Mouse (Mus musculus): Measurements from ENCODE around the gene Slit3. TPM values are rescaled to one million over a fixed set of nuclear protein-coding genes. Genes with fewer than 3 reads are reported as not detected.

Slit3 gene
- polyA plus RNA-seq, 1 experiment from 2014 or later, result not detected

- 87% methylated on average over 5 of the region's 5 CpGs for WGBS (ENCODE audit: missing documents)
- H3K36me3 ChIP-seq (ENCODE audit: inconsistent target), result no peaks in the 10 kb centered on the region
- H3K4me3 ChIP-seq (ENCODE audit: inconsistent target), result no peak overlapping the region
- H3K79me2 ChIP-seq (ENCODE audit: inconsistent target), result no peaks in the 10 kb centered on the region
- H3K27ac ChIP-seq, result no peak overlapping the region
Measured at GRCm38 (mm10) chr11:35487966-35488365, 366.9 kb downstream of the Slit3 start.

DNA sequence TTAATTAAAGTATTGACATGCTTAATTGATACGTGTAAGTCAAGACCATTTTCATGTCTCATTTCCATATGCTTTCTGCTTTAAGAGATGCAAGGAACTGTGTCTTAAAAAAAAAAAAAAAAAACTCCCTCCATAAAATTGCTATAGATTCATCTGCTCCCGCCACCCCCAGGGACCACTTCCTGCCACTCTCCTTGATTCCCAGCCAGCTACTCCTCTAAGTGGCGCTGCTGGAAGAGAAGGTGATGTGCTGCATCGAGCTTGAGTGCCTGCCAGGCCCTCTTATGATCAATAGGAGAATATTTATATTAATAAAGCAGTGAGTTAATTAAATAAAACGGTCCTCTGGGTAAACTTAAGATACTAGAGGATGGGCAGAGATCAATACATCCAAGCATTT lies 370.7 kb downstream of the Slit3 start:
- no peak overlapping the region for H3K27ac ChIP-seq
- WGBS (ENCODE audit: missing documents), result 80% methylated on average over 5 of the region's 5 CpGs
- H3K79me2 ChIP-seq (ENCODE audit: inconsistent target), result no peaks in the 10 kb centered on the region
- H3K4me3 ChIP-seq (ENCODE audit: inconsistent target), result no peak overlapping the region
- H3K36me3 ChIP-seq (ENCODE audit: inconsistent target), result no peaks in the 10 kb centered on the region

DNA sequence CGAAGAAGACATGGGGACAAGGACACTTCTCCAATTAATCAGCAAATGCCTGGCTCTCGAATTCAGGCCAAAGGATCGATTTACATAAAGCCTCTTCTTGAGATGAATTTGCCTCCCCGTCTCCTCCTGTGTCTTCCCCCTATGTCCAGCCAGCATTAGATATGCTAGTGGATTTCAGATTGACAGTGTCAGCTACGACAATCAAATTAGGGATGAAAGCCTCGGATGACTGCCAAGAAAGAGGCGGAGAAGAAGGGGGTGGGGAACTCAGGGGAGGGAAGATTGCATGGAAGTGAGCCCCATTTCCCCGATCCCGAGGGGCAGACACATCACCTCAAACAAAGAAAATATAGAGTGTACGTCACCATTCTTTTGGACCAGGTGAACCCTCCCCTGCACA lies 375.9 kb downstream of the Slit3 start:
- Histone ChIP-seq H3K27ac (no peak overlapping the region), H3K36me3 (ENCODE audit: inconsistent target) (no peaks in the 10 kb centered on the region), H3K4me3 (ENCODE audit: inconsistent target) (no peak overlapping the region), H3K79me2 (ENCODE audit: inconsistent target) (no peaks in the 10 kb centered on the region)
- 94% methylated on average over 7 of the region's 10 CpGs for WGBS (ENCODE audit: missing documents)

- Histone ChIP-seq H3K36me3 (ENCODE audit: inconsistent target) (no peaks in the 10 kb centered on the region), H3K79me2 (ENCODE audit: inconsistent target) (no peaks in the 10 kb centered on the region), H3K27ac (no peak overlapping the region), H3K4me3 (ENCODE audit: inconsistent target) (no peak overlapping the region)
- 93% methylated on average over 8 of the region's 8 CpGs for WGBS (ENCODE audit: missing documents)
Measured at GRCm38 (mm10) chr11:35497961-35498360, 376.9 kb downstream of the Slit3 start.

DNA sequence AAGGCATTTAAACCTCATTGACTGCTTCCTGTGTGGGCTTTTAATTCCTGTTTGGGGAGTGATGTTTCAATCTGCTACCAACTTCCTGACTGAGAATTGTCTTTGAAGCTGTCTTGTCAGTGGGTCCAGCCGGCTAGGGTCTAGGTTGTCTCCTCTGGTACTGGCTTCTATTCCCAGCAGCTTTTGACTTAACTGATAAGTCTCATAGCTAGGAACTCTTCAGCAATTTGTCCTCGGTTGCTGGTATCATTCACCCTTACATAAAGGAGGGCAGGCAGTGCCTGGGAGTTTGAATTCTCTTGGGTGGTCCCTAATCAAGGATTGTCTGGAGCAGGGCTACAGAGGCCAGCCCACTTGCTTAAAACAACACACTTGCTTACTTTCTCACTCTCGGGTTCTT lies 381.1 kb downstream of the Slit3 start:
- 35% methylated on average over 3 of the region's 3 CpGs for WGBS (ENCODE audit: missing documents)
- no peaks in the 10 kb centered on the region for H3K36me3 ChIP-seq (ENCODE audit: inconsistent target)
- no peaks in the 10 kb centered on the region for H3K79me2 ChIP-seq (ENCODE audit: inconsistent target)
- no peak overlapping the region for H3K4me3 ChIP-seq (ENCODE audit: inconsistent target)
- no peak overlapping the region for H3K27ac ChIP-seq

DNA sequence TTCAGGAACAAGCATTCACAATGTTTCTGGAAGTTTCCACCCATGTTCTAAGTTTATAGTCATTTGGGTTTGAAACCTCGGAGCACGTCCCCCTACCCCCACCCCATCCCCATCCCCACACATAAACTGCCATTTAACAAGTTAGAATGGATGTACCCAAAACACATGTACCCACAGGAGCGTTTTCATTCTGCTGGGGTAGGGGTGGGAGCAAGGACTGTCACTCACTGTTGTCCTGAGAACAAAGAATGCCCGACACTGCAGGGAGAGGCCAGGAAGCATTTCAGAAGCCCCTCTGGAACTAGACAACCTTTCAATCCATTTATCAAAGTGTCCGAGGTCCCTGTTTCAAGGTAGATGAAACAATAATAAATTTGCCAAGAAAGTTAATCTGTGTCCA lies 383.0 kb downstream of the Slit3 start:
- H3K27ac ChIP-seq, result no peak overlapping the region
- H3K79me2 ChIP-seq (ENCODE audit: inconsistent target), result no peaks in the 10 kb centered on the region
- 90% methylated on average over 5 of the region's 5 CpGs for WGBS (ENCODE audit: missing documents)
- no peak overlapping the region for H3K4me3 ChIP-seq (ENCODE audit: inconsistent target)
- no peaks in the 10 kb centered on the region for H3K36me3 ChIP-seq (ENCODE audit: inconsistent target)

- WGBS (ENCODE audit: missing documents), result 66% methylated on average over 8 of the region's 8 CpGs
- H3K79me2 ChIP-seq (ENCODE audit: inconsistent target), result no peaks in the 10 kb centered on the region
- no peaks in the 10 kb centered on the region for H3K36me3 ChIP-seq (ENCODE audit: inconsistent target)
- no peak overlapping the region for H3K4me3 ChIP-seq (ENCODE audit: inconsistent target)
- H3K27ac ChIP-seq, result no peak overlapping the region
Measured at GRCm38 (mm10) chr11:35504916-35505315, 383.9 kb downstream of the Slit3 start.

- WGBS (ENCODE audit: missing documents), result 3% methylated on average over 4 of the region's 4 CpGs
- Histone ChIP-seq H3K79me2 (ENCODE audit: inconsistent target) (no peaks in the 10 kb centered on the region), H3K4me3 (ENCODE audit: inconsistent target) (no peak overlapping the region), H3K36me3 (ENCODE audit: inconsistent target) (no peaks in the 10 kb centered on the region), H3K27ac (no peak overlapping the region)
Measured at GRCm38 (mm10) chr11:35505316-35505715, 384.3 kb downstream of the Slit3 start.

DNA sequence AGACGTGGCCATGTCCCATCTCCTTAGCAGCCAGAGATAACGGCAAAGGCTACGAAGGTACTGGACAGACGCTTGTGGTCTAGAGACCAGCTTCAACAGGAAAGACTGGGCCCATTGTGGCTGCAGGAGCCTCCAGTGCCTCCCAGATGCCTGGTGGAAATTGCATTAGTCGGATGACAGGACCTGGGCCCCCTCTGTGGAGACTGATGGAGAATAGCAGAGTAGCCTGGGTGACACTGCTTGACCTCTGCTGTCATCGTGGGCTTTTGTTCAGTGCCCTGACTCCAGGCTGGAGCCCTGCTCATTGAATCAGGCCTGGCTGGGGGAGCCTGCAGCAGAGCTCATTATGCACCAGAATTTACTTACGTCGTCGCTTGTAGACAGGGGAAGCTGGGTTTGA lies 384.8 kb downstream of the Slit3 start:
- no peak overlapping the region for H3K27ac ChIP-seq
- no peak overlapping the region for H3K4me3 ChIP-seq (ENCODE audit: inconsistent target)
- no peaks in the 10 kb centered on the region for H3K79me2 ChIP-seq (ENCODE audit: inconsistent target)
- 12% methylated on average over 9 of the region's 9 CpGs for WGBS (ENCODE audit: missing documents)
- no peaks in the 10 kb centered on the region for H3K36me3 ChIP-seq (ENCODE audit: inconsistent target)

DNA sequence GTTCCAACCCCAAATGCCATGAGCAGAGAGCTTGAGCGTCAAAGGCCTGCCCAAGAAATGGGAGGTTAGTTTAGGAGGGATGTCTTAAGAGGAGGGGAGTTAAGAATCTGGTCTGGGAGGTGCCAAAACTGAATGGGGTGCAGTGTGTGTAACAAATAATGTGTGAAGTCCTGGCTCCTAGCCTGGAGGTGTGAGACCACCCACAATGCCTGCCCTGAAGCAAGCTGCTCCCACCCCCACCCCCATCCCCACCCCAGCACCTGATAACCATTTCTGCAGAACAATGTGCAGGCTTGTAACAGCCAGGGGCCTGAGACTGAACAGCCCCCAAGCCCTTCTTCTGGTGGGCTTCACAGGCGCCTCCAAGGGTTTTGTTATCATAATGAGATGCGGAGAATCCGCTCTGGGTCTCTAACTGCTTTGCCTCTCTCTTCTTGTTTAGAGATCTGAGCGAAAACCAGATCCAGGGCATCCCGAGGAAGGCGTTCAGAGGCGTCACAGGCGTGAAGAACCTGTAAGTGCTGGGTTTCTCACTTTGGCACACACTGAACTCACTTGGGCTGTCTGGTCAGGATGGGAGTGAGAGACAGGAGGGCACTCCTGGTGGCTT lies 386.9 kb downstream of the Slit3 start:
- Histone ChIP-seq H3K27ac (no peak overlapping the region), H3K4me3 (ENCODE audit: inconsistent target) (no peak overlapping the region), H3K36me3 (ENCODE audit: inconsistent target) (no peaks in the 10 kb centered on the region), H3K79me2 (ENCODE audit: inconsistent target) (no peaks in the 10 kb centered on the region)
- 91% methylated on average over 9 of the region's 9 CpGs for WGBS (ENCODE audit: missing documents)

- Histone ChIP-seq H3K79me2 (ENCODE audit: inconsistent target) (no peaks in the 10 kb centered on the region), H3K4me3 (ENCODE audit: inconsistent target) (no peak overlapping the region), H3K27ac (no peak overlapping the region), H3K36me3 (ENCODE audit: inconsistent target) (no peaks in the 10 kb centered on the region)
- 22% methylated on average over 4 of the region's 4 CpGs for WGBS (ENCODE audit: missing documents)
Measured at GRCm38 (mm10) chr11:35512686-35513085, 391.7 kb downstream of the Slit3 start.

DNA sequence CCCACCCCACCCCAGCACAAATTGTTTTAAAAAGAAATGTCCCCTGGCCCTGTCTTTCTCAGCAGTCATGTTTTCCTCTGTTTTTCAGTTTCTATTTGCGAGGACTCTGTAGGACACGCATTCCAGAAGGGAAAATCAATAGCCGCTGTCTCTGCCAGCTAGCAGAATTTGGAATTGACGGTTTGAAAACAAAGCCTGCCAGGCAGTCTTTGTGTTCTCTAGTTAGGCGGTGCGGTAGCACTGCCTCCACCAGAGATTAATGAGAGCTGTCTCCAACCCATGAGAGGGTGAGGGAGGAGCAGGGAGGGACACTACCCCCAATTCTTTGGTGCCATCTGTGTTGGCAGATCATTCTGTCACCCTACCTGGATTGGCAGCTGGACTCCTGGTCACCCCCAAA lies 392.3 kb downstream of the Slit3 start:
- no peaks in the 10 kb centered on the region for H3K79me2 ChIP-seq (ENCODE audit: inconsistent target)
- H3K36me3 ChIP-seq (ENCODE audit: inconsistent target), result no peaks in the 10 kb centered on the region
- no peak overlapping the region for H3K4me3 ChIP-seq (ENCODE audit: inconsistent target)
- H3K27ac ChIP-seq, result no peak overlapping the region
- WGBS (ENCODE audit: missing documents), result 95% methylated on average over 6 of the region's 6 CpGs

DNA sequence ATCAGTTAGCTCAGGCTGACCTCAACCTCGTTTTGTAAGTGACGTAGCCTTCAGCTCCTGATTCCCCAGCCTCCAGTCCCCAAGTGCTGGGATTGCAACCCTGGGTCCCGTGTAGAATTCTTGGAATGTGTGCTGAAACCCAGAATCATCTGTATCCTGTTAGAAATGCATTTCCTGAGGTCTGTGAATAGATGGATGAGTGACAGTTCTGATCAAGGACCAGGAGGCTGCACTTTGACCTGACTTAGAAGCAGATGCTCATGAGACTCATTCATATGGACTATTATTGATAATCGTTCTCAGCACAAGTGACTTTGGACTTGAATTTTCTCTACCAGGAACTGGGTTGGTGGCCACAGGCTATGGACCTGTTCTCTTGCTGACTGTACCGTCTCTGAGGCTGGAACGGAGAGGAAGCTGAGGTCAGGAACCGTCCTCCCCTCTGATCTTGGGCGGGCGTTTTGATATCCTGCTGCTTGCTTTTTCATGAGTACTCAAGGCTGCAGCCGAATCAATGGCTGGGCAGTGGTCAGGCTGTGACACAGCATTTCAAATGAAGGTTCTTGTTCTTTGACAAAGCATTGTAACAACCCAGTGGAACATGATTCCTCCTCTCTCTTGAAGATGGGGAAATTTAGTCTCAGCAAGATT lies 401.9 kb downstream of the Slit3 start:
- Histone ChIP-seq H3K36me3 (ENCODE audit: inconsistent target) (no peaks in the 10 kb centered on the region), H3K27ac (no peak overlapping the region), H3K79me2 (ENCODE audit: inconsistent target) (no peaks in the 10 kb centered on the region), H3K4me3 (ENCODE audit: inconsistent target) (no peak overlapping the region)
- WGBS (ENCODE audit: missing documents), result 23% methylated on average over 10 of the region's 10 CpGs

DNA sequence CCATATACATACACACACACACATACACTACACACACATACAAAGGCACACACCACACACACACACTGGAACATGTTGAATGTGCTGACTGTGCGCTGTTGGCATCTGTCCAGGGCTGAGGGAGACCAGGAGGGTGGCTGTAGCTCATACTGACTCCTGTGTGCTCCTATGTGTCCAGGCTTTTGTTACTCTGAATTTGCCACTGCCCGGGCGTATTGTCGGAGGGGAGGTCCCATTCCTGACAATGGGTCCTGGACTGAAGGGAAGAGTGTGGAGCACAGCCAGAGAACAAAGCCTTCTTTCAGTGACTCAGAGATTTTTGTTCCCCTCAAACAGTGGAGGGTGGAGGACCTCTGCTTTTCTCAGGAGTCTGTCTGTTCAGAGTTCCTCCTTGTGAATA lies 402.7 kb downstream of the Slit3 start:
- Histone ChIP-seq H3K79me2 (ENCODE audit: inconsistent target) (no peaks in the 10 kb centered on the region), H3K36me3 (ENCODE audit: inconsistent target) (no peaks in the 10 kb centered on the region), H3K27ac (no peak overlapping the region), H3K4me3 (ENCODE audit: inconsistent target) (no peak overlapping the region)
- 67% methylated on average over 4 of the region's 4 CpGs for WGBS (ENCODE audit: missing documents)

DNA sequence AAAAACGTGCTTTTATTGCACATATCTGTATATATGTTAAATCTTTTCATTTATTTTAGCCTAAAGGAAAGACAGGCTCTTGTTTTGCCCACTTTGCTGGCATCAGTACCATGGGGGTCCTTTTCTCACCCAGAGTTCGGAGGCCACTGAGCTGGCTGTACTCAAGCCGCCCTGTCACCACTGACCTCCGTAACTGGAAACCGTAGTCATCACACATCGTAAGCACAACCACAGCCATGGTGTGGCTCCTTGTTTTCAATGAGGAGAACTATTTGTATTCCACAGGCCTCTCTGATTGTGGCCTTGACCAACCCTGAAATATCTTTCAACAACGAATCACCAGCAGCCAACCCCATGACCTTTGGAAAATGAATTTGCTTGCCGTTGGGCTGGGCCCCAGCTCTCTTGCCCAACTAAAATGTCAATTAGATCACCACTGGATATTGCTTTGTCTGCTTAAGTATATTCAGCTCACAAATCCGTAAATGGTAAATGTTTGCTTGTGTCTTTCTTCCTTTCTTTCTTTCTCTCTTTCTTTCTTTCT lies 405.3 kb downstream of the Slit3 start:
- 91% methylated on average over 9 of the region's 9 CpGs for WGBS (ENCODE audit: missing documents)
- Histone ChIP-seq H3K4me3 (ENCODE audit: inconsistent target) (no peak overlapping the region), H3K36me3 (ENCODE audit: inconsistent target) (no peaks in the 10 kb centered on the region)

More for the DNA sequence above, 405.3 kb downstream of the Slit3 start:
- no peaks in the 10 kb centered on the region for H3K79me2 ChIP-seq (ENCODE audit: inconsistent target)
- no peak overlapping the region for H3K27ac ChIP-seq

Measured in macrophage (primary cell).